Mouse (Mus musculus) MEL (cell line): ENCODE results near the gene Atp1a1. TPM values are rescaled to one million over a fixed set of nuclear protein-coding genes. Genes with fewer than 3 reads are reported as not detected.

ENCODE experiments used
- DNase-seq: peaks from one replicate; pipeline ENCODE4 v3.0.0; 2011; ENCODE audit warnings: low read depth, low spot score
- H3K27ac ChIP-seq: 2 replicates; pipeline ENCODE4 v1.5.1; 2012; ENCODE audit warnings: low read depth, mild to moderate bottlenecking, control low read depth, low read length, moderate library complexity; ENCODE audit not compliant: control insufficient read depth
- H3K27me3 ChIP-seq, 2 experiments: fragments of 150-350 bp in 1 of 2; sonication (generic) in 1 of 2; 2 replicates each; pipeline ENCODE4 v1.6.1; 2012; ENCODE audit warnings: low read length in 2 of 2, mild to moderate bottlenecking in 2 of 2, improper control_type of control experiment in 1 of 2, moderate library complexity in 1 of 2; ENCODE audit not compliant: insufficient read depth in 2 of 2, control insufficient read depth in 1 of 2
- H3K36me3 ChIP-seq, 2 experiments: 2 replicates each; pipeline ENCODE4 v1.6.1; 2012 to 2014; ENCODE audit warnings: low read length in 2 of 2, improper control_type of control experiment in 1 of 2, inconsistent platforms in 1 of 2, mild to moderate bottlenecking in 1 of 2; ENCODE audit not compliant: insufficient read depth in 2 of 2, control insufficient read depth in 1 of 2
- H3K4me1 ChIP-seq, 2 experiments: fragments of 150-350 bp in 1 of 2; sonication (generic) in 1 of 2; 2 replicates each; pipeline ENCODE4 v1.6.1; 2012; ENCODE audit warnings: low read length in 2 of 2, improper control_type of control experiment in 1 of 2, mild to moderate bottlenecking in 1 of 2; ENCODE audit not compliant: insufficient read depth in 2 of 2, control insufficient read depth in 1 of 2
- H3K4me3 ChIP-seq, 2 experiments: fragments of 150-350 bp in 1 of 2; sonication (generic) in 1 of 2; 2 replicates each; pipeline ENCODE4 v1.5.1; 2012; ENCODE audit warnings: low read depth in 2 of 2, low read length in 2 of 2, mild to moderate bottlenecking in 2 of 2, moderate library complexity in 2 of 2, control low read depth in 1 of 2, improper control_type of control experiment in 1 of 2; ENCODE audit not compliant: control insufficient read depth in 1 of 2, insufficient read depth in 1 of 2
- H3K79me2 ChIP-seq: 2 replicates; pipeline ENCODE4 v1.6.1; 2012; ENCODE audit warnings: mild to moderate bottlenecking, low read length, moderate library complexity; ENCODE audit not compliant: control insufficient read depth, poor library complexity, insufficient read depth
- H3K9ac ChIP-seq: 2 replicates; pipeline ENCODE4 v1.6.1; 2012; ENCODE audit warnings: low read depth, mild to moderate bottlenecking, control low read depth, low read length, moderate library complexity; ENCODE audit not compliant: control insufficient read depth, poor library complexity, severe bottlenecking
- H3K9me3 ChIP-seq: fragments of 150-350 bp; sonication (generic); replicated peaks from 2 replicates; pipeline ENCODE4 v1.6.1; 2012; ENCODE audit warnings: mild to moderate bottlenecking, low read length, improper control_type of control experiment, moderate library complexity; ENCODE audit not compliant: insufficient read depth
- BHLHE40 ChIP-seq: IDR thresholded peaks from 2 replicates; pipeline ENCODE4 v1.6.1; 2012; ENCODE audit warnings: low read depth, mild to moderate bottlenecking, inconsistent platforms, low read length, improper control_type of control experiment, borderline replicate concordance
- CTCF ChIP-seq, 3 experiments: IDR thresholded peaks in 2 of 3; conservative IDR thresholded peaks in 1 of 3; 2 replicates each; pipeline ENCODE4 v1.5.1; 2011 to 2012; ENCODE audit warnings: low read length in 3 of 3, low read depth in 2 of 3, mild to moderate bottlenecking in 2 of 3, improper control_type of control experiment in 1 of 3, inconsistent platforms in 1 of 3, mixed read lengths in 1 of 3, moderate library complexity in 1 of 3; ENCODE audit not compliant: control insufficient read depth in 1 of 3, insufficient read depth in 1 of 3, poor library complexity in 1 of 3, severe bottlenecking in 1 of 3
- EP300 ChIP-seq, 2 experiments: IDR thresholded peaks; 2 replicates each; pipeline ENCODE4 v1.6.1; 2011; ENCODE audit warnings: improper control_type of control experiment in 2 of 2, low read length in 2 of 2, low read depth in 1 of 2, mild to moderate bottlenecking in 1 of 2
- MAFK ChIP-seq: IDR thresholded peaks from 2 replicates; pipeline ENCODE4 v1.6.1; 2011; ENCODE audit warnings: low read depth, mild to moderate bottlenecking, low read length, improper control_type of control experiment, borderline replicate concordance
- MEF2A ChIP-seq: IDR thresholded peaks from 2 replicates; pipeline ENCODE4 v1.6.1; 2014; ENCODE audit warnings: low read depth, mild to moderate bottlenecking, inconsistent platforms, low read length, improper control_type of control experiment; ENCODE audit not compliant: poor library complexity, insufficient replicate concordance, severe bottlenecking; ENCODE audit errors: extremely low read depth
- MXI1 ChIP-seq: IDR thresholded peaks from 2 replicates; pipeline ENCODE4 v1.6.1; 2011; ENCODE audit warnings: mild to moderate bottlenecking, low read depth, low read length, improper control_type of control experiment
- NELFE ChIP-seq: IDR thresholded peaks from 2 replicates; pipeline ENCODE4 v1.6.1; 2011; ENCODE audit warnings: low read depth, low read length, improper control_type of control experiment
- RAD21 ChIP-seq: IDR thresholded peaks from 2 replicates; pipeline ENCODE4 v1.6.1; 2011; ENCODE audit warnings: mild to moderate bottlenecking, low read depth, low read length, improper control_type of control experiment
- RCOR1 ChIP-seq: IDR thresholded peaks from 2 replicates; pipeline ENCODE4 v1.6.1; 2012; ENCODE audit warnings: low read depth, mild to moderate bottlenecking, inconsistent platforms, low read length, improper control_type of control experiment
- SIN3A ChIP-seq: IDR thresholded peaks from 2 replicates; pipeline ENCODE4 v1.6.1; 2012; ENCODE audit warnings: low read length, improper control_type of control experiment, inconsistent platforms
- SMC3 ChIP-seq: IDR thresholded peaks from 2 replicates; pipeline ENCODE4 v1.6.1; 2011; ENCODE audit warnings: low read depth, low read length, improper control_type of control experiment
- TBP ChIP-seq: IDR thresholded peaks from 2 replicates; pipeline ENCODE4 v1.8.0; 2011; ENCODE audit warnings: low read depth, low read length, improper control_type of control experiment
- TCF12 ChIP-seq: IDR thresholded peaks from 2 replicates; pipeline ENCODE4 v1.6.1; 2014; ENCODE audit warnings: low read depth, mild to moderate bottlenecking, inconsistent platforms, low read length, improper control_type of control experiment, moderate library complexity
- UBTF ChIP-seq: IDR thresholded peaks from 2 replicates; pipeline ENCODE4 v1.6.1; 2012; ENCODE audit warnings: low read depth, mild to moderate bottlenecking, inconsistent platforms, low read length, improper control_type of control experiment, moderate library complexity, borderline replicate concordance; ENCODE audit not compliant: insufficient read depth
- USF2 ChIP-seq, 2 experiments: IDR thresholded peaks; 2 replicates each; pipeline ENCODE4 v1.6.1; 2011 to 2012; ENCODE audit warnings: improper control_type of control experiment in 2 of 2, low read length in 2 of 2, borderline replicate concordance in 1 of 2, inconsistent platforms in 1 of 2, low read depth in 1 of 2, mild to moderate bottlenecking in 1 of 2; ENCODE audit not compliant: insufficient read depth in 1 of 2
- polyA plus RNA-seq, 2 experiments: library from polyadenylated mRNA; stranded (reverse) in 1 of 2; unstranded in 1 of 2; fragments of >175 nt in 1 of 2; fragments of >200 nt in 1 of 2; gene quantifications; 2 replicates each; pipeline versions ENCODE4 v1.2.1 to v1.2.4; 2012; ENCODE audit warnings: low replicate concordance in 2 of 2, low read depth in 1 of 2; ENCODE audit not compliant: insufficient read length in 2 of 2, insufficient read depth in 1 of 2, missing spikeins in 1 of 2
- total RNA-seq: library from RNA; depleted of rRNA; stranded (reverse); fragments of 300-350 nt; gene quantifications from 2 replicates; pipeline ENCODE4 v1.2.3, GENCODE M21; 2012

The Atp1a1 gene
- total and polyA plus RNA-seq, 3 experiments, result 136 to 174 TPM; not detected in 1

- no peak for TF ChIP-seq UBTF
- no peak for TF ChIP-seq NELFE
- no peak for TF ChIP-seq MXI1
- TF ChIP-seq RCOR1, result no peak
- TF ChIP-seq SMC3, result no peak
- TF ChIP-seq RAD21, result no peak
- no peak for TF ChIP-seq TBP
- no peak for TF ChIP-seq TCF12
- TF ChIP-seq SIN3A, result no peak
- no peak for TF ChIP-seq USF2 (IDR thresholded peaks at IDR 0.05; ENCODE audit: borderline replicate concordance in 1 of 2, insufficient read depth in 1 of 2, low read depth in 1 of 2, low read length in 2 of 2)
- no peak for TF ChIP-seq BHLHE40
- no peak for TF ChIP-seq EP300 (IDR thresholded peaks at IDR 0.05; ENCODE audit: low read depth in 1 of 2, low read length in 2 of 2)
- Histone ChIP-seq H3K4me1 (peaks cover 12 to 39% of the 10 kb centered on the region in 2 experiments), H3K9me3 (no peaks in the 10 kb centered on the region), H3K36me3 (peaks cover 0 to 52% of the 10 kb centered on the region in 2 experiments; a peak in 2 of 4 replicates), H3K79me2 (peaks cover 24% of the 10 kb centered on the region), H3K27me3 (no peaks in the 10 kb centered on the region), H3K4me3 (no peak overlapping the region), H3K27ac (no peak overlapping the region), H3K9ac (no peak overlapping the region)
- DNase-seq, result no peak
These were observed 2.8 kb downstream of the Atp1a1 start for GRCm38 (mm10) chr3:101601687-101602086.

DNA sequence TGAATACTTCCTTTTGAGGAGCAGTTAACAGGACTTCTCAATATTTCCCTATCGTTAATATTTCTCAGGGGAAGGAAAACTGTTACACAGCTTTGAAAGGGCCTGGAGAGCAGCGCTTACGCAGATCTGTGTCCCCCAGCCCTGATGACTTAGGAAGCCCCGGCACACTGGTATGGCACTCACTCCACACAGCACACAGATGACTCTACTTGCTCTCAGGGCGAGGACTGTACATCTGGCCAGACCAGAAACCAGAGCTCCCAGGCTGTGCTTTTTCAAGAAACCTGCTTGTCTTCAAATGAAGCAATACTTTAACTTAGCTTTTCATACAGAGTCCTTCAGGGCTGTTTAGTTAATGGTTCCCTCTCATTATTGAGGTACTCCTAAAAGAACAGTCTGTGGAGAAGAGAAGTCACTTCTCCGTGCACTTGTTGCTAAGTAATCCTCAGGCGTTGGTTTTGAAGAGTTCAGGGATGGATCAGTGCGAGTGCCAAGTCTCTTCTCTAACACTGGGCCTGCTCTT, 3.4 kb downstream of the Atp1a1 start:
- Histone ChIP-seq H3K27ac (no peak overlapping the region), H3K27me3 (no peaks in the 10 kb centered on the region), H3K9ac (no peak overlapping the region), H3K79me2 (peaks cover 28% of the 10 kb centered on the region), H3K4me1 (peaks cover 16 to 46% of the 10 kb centered on the region in 2 experiments), H3K9me3 (no peaks in the 10 kb centered on the region), H3K4me3 (no peak overlapping the region), H3K36me3 (peaks cover 0 to 57% of the 10 kb centered on the region in 2 experiments; a peak in 2 of 4 replicates)
- no peak for DNase-seq
- TF ChIP-seq MAFK (no peak), CTCF (IDR thresholded peaks at IDR 0.05 in 2 of 3, conservative IDR thresholded peaks at IDR 0.05 in 1 of 3; ENCODE audit: control insufficient read depth in 1 of 3, insufficient read depth in 1 of 3, low read depth in 2 of 3, low read length in 3 of 3, poor library complexity in 1 of 3, severe bottlenecking in 1 of 3) (no peak), MEF2A (no peak)
